Mouse (Mus musculus): Measurements from ENCODE around the gene Pih1d2. TPM values are rescaled to one million over a fixed set of nuclear protein-coding genes. Genes with fewer than 3 reads are reported as not detected.

Gene Pih1d2
- polyA plus RNA-seq, 1 experiment from 2014 or later, result 2.6 TPM

DNA sequence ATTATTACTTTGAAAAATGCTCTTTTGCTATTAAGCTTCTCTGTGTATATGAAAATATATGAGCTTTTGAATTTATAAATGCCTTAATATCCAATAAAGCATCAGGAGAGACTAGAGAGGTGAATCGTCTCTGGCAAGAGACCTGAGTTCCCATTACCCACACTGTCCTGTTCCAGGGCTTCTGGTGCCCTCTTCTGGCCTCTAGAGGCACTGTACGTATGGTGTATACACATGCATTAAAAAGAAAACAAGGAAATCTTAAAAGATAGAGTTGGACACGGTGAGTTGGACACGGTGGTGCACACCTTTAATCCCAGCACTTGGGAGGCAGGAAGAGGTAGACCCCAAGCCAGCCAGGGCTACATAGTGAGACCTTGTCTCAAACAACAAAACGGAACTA lies 53.6 kb downstream of the Pih1d2 start:
- WGBS, result 35% methylated on average over 5 of the region's 5 CpGs

More for the DNA sequence above, 53.6 kb downstream of the Pih1d2 start:
- H3K27me3 ChIP-seq, result no peaks in the 10 kb centered on the region
- no peaks in the 10 kb centered on the region for H3K9me3 ChIP-seq
- H3K27ac ChIP-seq, result no peak overlapping the region
- 0 out of 2 replicates have a peak, but pooled peaks have one; percentile 61 for ATAC-seq (ENCODE audit: insufficient number of reproducible peaks, low FRiP score, low TSS enrichment, low read depth)
- peaks cover 30% of the 10 kb centered on the region for H3K36me3 ChIP-seq
- H3K4me1 ChIP-seq, result no peaks in the 10 kb centered on the region
- H3K4me3 ChIP-seq, result no peak overlapping the region
- no peak overlapping the region for H3K9ac ChIP-seq
- no peak overlapping the region for H3K4me2 ChIP-seq

Other genes starting within 250 kb of the Pih1d2 start
- 9.5 and 10.4 TPM in 2 replicates for gene Plet1, start 122.8 kb upstream of the Pih1d2 start, polyA plus RNA-seq (2015; fragmentation: Nextera tagmentation; extraction: Ambion mirVana)
- gene Pts, start 88.6 kb upstream of the Pih1d2 start, polyA plus RNA-seq (2015; fragmentation: Nextera tagmentation; extraction: Ambion mirVana), result 66.8 and 70.1 TPM in 2 replicates
- gene Il18, start 62.5 kb upstream of the Pih1d2 start, polyA plus RNA-seq (2015; fragmentation: Nextera tagmentation; extraction: Ambion mirVana), result 6.6 and 8.1 TPM in 2 replicates
- 0.19 and 0.49 TPM in 2 replicates for gene Bco2, start 62.1 kb upstream of the Pih1d2 start, polyA plus RNA-seq (2015; fragmentation: Nextera tagmentation; extraction: Ambion mirVana)
- gene Tex12, start 56.0 kb upstream of the Pih1d2 start, polyA plus RNA-seq (2015; fragmentation: Nextera tagmentation; extraction: Ambion mirVana), result not detected in 2 replicates
- 234 and 278 TPM in 2 replicates for gene Sdhd, start 13.5 kb upstream of the Pih1d2 start, polyA plus RNA-seq (2015; fragmentation: Nextera tagmentation; extraction: Ambion mirVana)
- 162 and 189 TPM in 2 replicates for gene Timm8b, start 13.4 kb upstream of the Pih1d2 start, polyA plus RNA-seq (2015; fragmentation: Nextera tagmentation; extraction: Ambion mirVana)
- 17.2 and 22.2 TPM in 2 replicates for gene Nkapd1, start 143 bp downstream of the Pih1d2 start, polyA plus RNA-seq (2015; fragmentation: Nextera tagmentation; extraction: Ambion mirVana)
- 47.7 and 51.6 TPM in 2 replicates for gene Dlat, start 42.5 kb downstream of the Pih1d2 start, polyA plus RNA-seq (2015; fragmentation: Nextera tagmentation; extraction: Ambion mirVana)
- 13.9 and 14.1 TPM in 2 replicates for gene Dixdc1, start 122.2 kb downstream of the Pih1d2 start, polyA plus RNA-seq (2015; fragmentation: Nextera tagmentation; extraction: Ambion mirVana)
- gene 2310030G06Rik, start 129.2 kb downstream of the Pih1d2 start, polyA plus RNA-seq (2015; fragmentation: Nextera tagmentation; extraction: Ambion mirVana), result 5.6 and 6.7 TPM in 2 replicates
- gene Cryab, start 134.0 kb downstream of the Pih1d2 start, polyA plus RNA-seq (2015; fragmentation: Nextera tagmentation; extraction: Ambion mirVana), result 123 and 265 TPM in 2 replicates
- gene Hspb2, start 135.0 kb downstream of the Pih1d2 start, polyA plus RNA-seq (2015; fragmentation: Nextera tagmentation; extraction: Ambion mirVana), result 39.0 and 104 TPM in 2 replicates
- 9.3 TPM in 2 replicates for gene Fdxacb1, start 150.9 kb downstream of the Pih1d2 start, polyA plus RNA-seq (2015; fragmentation: Nextera tagmentation; extraction: Ambion mirVana)
- gene Alg9, start 157.7 kb downstream of the Pih1d2 start, polyA plus RNA-seq (2015; fragmentation: Nextera tagmentation; extraction: Ambion mirVana), result 34.9 and 35.6 TPM in 2 replicates
- 24.2 and 30.2 TPM in 2 replicates for gene 1110032A03Rik, start 158.2 kb downstream of the Pih1d2 start, polyA plus RNA-seq (2015; fragmentation: Nextera tagmentation; extraction: Ambion mirVana)
- 48.6 and 49.0 TPM in 2 replicates for gene Ppp2r1b, start 228.0 kb downstream of the Pih1d2 start, polyA plus RNA-seq (2015; fragmentation: Nextera tagmentation; extraction: Ambion mirVana)